In the genomic region with DNA sequence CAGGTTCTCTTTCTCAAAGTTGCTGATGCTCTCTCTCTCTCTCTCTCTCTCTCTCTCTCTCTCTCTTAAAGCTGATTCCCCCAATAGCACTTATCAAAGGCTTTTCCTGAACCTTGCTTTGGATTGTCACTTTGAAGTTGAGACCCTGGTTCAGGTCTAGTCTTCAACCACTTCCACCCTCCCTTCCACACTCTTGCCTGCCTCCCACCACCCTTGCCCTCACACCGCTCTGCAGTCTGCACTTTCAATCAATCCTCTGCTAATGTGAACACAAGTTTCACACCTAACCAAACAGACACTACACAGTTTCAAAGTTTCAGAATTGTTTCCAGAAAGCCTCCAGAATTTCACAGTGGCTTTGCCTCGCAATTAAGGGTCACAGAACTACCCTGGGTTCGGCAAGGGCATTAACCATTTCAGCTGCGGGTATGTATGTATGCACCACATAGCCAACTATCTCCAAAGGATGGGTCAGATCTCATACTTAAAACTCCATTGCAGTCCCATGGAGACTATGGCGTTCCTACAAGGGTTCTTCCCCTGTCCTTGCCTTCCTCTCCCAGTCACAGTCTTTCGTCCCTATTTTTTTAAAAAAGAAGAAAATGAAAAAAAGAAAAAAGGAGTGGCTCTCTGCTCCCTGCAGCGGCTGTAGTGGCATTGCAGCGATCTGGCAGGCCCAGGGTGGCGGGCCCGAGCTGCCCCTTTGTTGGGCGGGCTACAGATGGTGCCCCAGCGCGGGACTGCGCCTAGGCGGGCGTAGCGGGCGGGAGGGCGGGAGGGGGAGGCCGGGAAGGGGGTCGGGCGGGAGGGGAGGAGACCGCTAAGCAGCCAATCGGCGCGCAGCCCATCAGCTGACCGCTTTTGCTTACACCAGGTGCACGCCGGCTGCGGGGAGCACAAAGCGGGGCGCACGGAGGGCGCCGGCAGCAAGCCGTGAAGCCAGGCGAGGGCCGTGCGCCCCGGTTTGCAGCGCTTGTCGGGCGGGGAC, we compare ENCODE assay signal across 8 mouse cellular contexts. TPM values are rescaled to one million over a fixed set of nuclear protein-coding genes. Genes with fewer than 3 reads are reported as not detected.
DNase-seq lines count a peak whose midpoint lies in the region; ATAC-seq and TF ChIP-seq lines count a peak whose summit lies in the region.

Gene Lrrn1 (plus strand): TSS at position 892 of the 988 bp plus-strand sequence.

- no peaks in the 10 kb centered on the region for H3K9me3 ChIP-seq in kidney, postnatal 0 days (replicated peaks; ENCODE audit: low read length)

- H3K4me2 ChIP-seq in kidney, postnatal 0 days (ENCODE audit: low read length), result peak within 1 kb of the TSS; percentile 74

- TF ChIP-seq CTCF in spleen, adult 2 months (IDR thresholded peaks at IDR 0.05; ENCODE audit: extremely low read depth, insufficient read depth, insufficient read length, insufficient replicate concordance), result no peak
- TF ChIP-seq CTCF in gastrocnemius, adult 2 months (IDR thresholded peaks at IDR 0.05), result no peak
- TF ChIP-seq CTCF in kidney, postnatal 0 days (IDR thresholded peaks at IDR 0.05; ENCODE audit: low read depth), result no peak

- peak; percentile 91 for ATAC-seq in kidney, postnatal 0 days (replicated peaks; ENCODE audit: low FRiP score, low read depth)

- peaks cover 3% of the 10 kb centered on the region; the same call in 1 of the 2 replicates for H3K27me3 ChIP-seq in spleen, adult 2 months (ENCODE audit: control insufficient read depth, insufficient read depth, low read length)
- no peaks in the 10 kb centered on the region for H3K27me3 ChIP-seq in kidney, postnatal 0 days (ENCODE audit: insufficient read depth, low read length)

- H3K4me1 ChIP-seq in spleen, adult 2 months (ENCODE audit: control insufficient read depth, insufficient read depth, insufficient read length), result no peaks in the 10 kb centered on the region
- H3K4me1 ChIP-seq in kidney, postnatal 0 days (replicated peaks; ENCODE audit: insufficient read depth, low read length), result no peaks in the 10 kb centered on the region

- intact Hi-C loops in gastrocnemius, adult 2 months (cut with DNase I), result no loop called here

- H3K27ac ChIP-seq in spleen, adult 2 months (ENCODE audit: insufficient read depth, low read length), result no peak within 1 kb of the TSS; the same call in 1 of the 2 replicates
- H3K27ac ChIP-seq in gastrocnemius, adult 2 months, result peak within 1 kb of the TSS; percentile 72
- H3K27ac ChIP-seq in kidney, postnatal 0 days, result no peak within 1 kb of the TSS

- peak within 1 kb of the TSS; percentile 23; the same call in 1 of the 2 replicates for H3K4me3 ChIP-seq in spleen, adult 2 months (ENCODE audit: extremely low read depth, insufficient read depth, insufficient read length)
- H3K4me3 ChIP-seq in gastrocnemius, adult 2 months, result peak within 1 kb of the TSS; percentile 80
- peak within 1 kb of the TSS; percentile 47 for H3K4me3 ChIP-seq in kidney, postnatal 0 days (replicated peaks; ENCODE audit: low read depth, low read length)

- peak within 1 kb of the TSS; percentile 2; the same call in 1 of the 2 replicates for H3K9ac ChIP-seq in kidney, postnatal 0 days (ENCODE audit: low read depth, low read length)

- no peak for DNase-seq in spleen, adult 2 months (ENCODE audit: low read depth in 1 of 2, low spot score in 2 of 2)
- no peak for DNase-seq in spleen, postnatal 4 days (ENCODE audit: low spot score in 2 of 2)
- peak; percentile 57 to 74 for DNase-seq in cerebellum, postnatal 4 days (ENCODE audit: low spot score in 2 of 2)
- DNase-seq in gastrocnemius, adult 2 months, result peak; percentile 71
- peak; percentile 50 for DNase-seq in kidney, postnatal 0 days (ENCODE audit: low spot score)
- peak; percentile 39 for DNase-seq in liver
- peak; percentile 77 for DNase-seq in retina, embryonic 14.5 days (ENCODE audit: low spot score)
- no peak for DNase-seq in c-Kit-positive CD71-positive TER-119-positive erythroid progenitor cells, embryonic 14.5 days (ENCODE audit: low spot score)

- 9% methylated on average over 35 of the region's 43 CpGs for WGBS in spleen, adult 2 months
- 5% methylated on average over 33 of the region's 43 CpGs for WGBS in kidney, postnatal 0 days

- H3K36me3 ChIP-seq in spleen, adult 2 months (ENCODE audit: control insufficient read depth, insufficient read depth, low read length), result no peaks in the 10 kb centered on the region
- no peaks in the 10 kb centered on the region for H3K36me3 ChIP-seq in kidney, postnatal 0 days (ENCODE audit: insufficient read depth, low read length)

- TF ChIP-seq POLR2A in spleen, adult 2 months (IDR thresholded peaks at IDR 0.05; ENCODE audit: low read depth, low read length), result no peak

RNA-seq across cellular contexts. Expression of gene Lrrn1, which starts in this region (rescaled TPM):
- polyA plus RNA-seq in spleen, adult 2 months (2012; rRNA removed), result 6.1 and 6.8 TPM in 2 replicates
- total RNA-seq in gastrocnemius, adult 2 months (2021), result 1 to 10 TPM; 6.0 to 9.2 TPM
- polyA plus RNA-seq in kidney, postnatal 0 days (2015; fragmentation: Nextera tagmentation; extraction: Ambion mirVana), result 9.7 and 9.8 TPM in 2 replicates

Comparison
In these comparisons a context has a peak if more than half of its experiments do, and no peak if none do; other contexts are left out.
1. DNase-seq: peak in cerebellum, postnatal 4 days (2 of 2), gastrocnemius, adult 2 months (single experiment), kidney, postnatal 0 days (single experiment), liver (single experiment) and retina, embryonic 14.5 days (single experiment); none in spleen, adult 2 months (0 of 2), spleen, postnatal 4 days (0 of 2) and c-Kit-positive CD71-positive TER-119-positive erythroid progenitor cells, embryonic 14.5 days (single experiment).
2. H3K4me3 ChIP-seq: peak in every context shown above with its lines; median percentile 80 in gastrocnemius, adult 2 months; 47 in kidney, postnatal 0 days; 23 in spleen, adult 2 months.